Mouse (Mus musculus): Measurements from ENCODE around the gene Pum3. TPM values are rescaled to one million over a fixed set of nuclear protein-coding genes. Genes with fewer than 3 reads are reported as not detected.

Pum3 gene
- 74.3 and 83.1 TPM in 2 replicates for polyA plus RNA-seq (2016; fragmentation: Nextera tagmentation; extraction: Ambion mirVana)

GRCm38 (mm10) chr19:27429745-27430251 lies at the start of gene Pum3:
Pum3 (minus strand) TSS chr19:27429825.
- Histone ChIP-seq H3K27me3 (replicated peaks) (0 out of 2 replicates have a peak, but pooled peaks cover 2% of the 10 kb centered on the region), H3K27ac (peak within 1 kb of the TSS; percentile 84), H3K4me1 (peaks cover 34% of the 10 kb centered on the region), H3K4me2 (peak within 1 kb of the TSS; percentile 77), H3K9me3 (replicated peaks) (no peaks in the 10 kb centered on the region), H3K36me3 (peaks cover 22% of the 10 kb centered on the region), H3K9ac (peak within 1 kb of the TSS; percentile 79), H3K4me3 (peak within 1 kb of the TSS; percentile 79)
- whole genome bisulfite sequencing (ENCODE audit: insufficient replicate concordance) = under 1% methylated on average over 40 of the region's 40 CpGs
- ATAC-seq = peak; percentile 98

GRCm38 (mm10) chr19:27466691-27467090 lies 37.1 kb upstream of the Pum3 start:
- H3K4me2 ChIP-seq = no peak overlapping the region
- H3K27me3 ChIP-seq (replicated peaks) = no peaks in the 10 kb centered on the region
- H3K36me3 ChIP-seq = no peaks in the 10 kb centered on the region
- H3K9me3 ChIP-seq (replicated peaks) = no peaks in the 10 kb centered on the region
- WGBS (ENCODE audit: insufficient replicate concordance) = 61% methylated on average over 4 of the region's 4 CpGs
- no peak overlapping the region for H3K9ac ChIP-seq
- no peaks in the 10 kb centered on the region for H3K4me1 ChIP-seq
- H3K27ac ChIP-seq = no peak overlapping the region
- H3K4me3 ChIP-seq = no peak overlapping the region
- no peak for ATAC-seq

DNA sequence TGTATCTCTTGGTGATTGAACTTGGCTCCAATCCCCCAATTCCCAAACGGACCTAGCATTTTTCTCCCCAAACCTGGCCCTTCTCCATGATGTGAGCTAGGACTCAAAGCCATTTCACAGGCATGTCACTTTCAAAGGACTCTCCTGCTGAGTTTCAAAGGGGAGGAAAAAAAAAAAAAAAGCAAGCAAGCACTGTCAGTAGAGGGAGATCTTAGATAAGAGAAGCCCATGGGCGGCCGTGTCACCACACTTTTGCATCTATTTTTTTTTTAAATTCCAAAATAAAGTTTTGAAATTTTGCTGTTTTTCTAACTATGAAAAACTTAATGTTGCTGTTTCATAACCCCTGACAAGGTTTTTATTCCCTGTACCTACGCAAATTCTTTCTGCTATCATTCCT lies 33.0 kb upstream of the Pum3 start:
- WGBS (ENCODE audit: insufficient replicate concordance) = 44% methylated on average over 4 of the region's 4 CpGs
- no peaks in the 10 kb centered on the region for H3K36me3 ChIP-seq
- H3K27me3 ChIP-seq (replicated peaks) = no peaks in the 10 kb centered on the region
- H3K9me3 ChIP-seq (replicated peaks) = no peaks in the 10 kb centered on the region
- H3K9ac ChIP-seq = no peak overlapping the region
- no peak overlapping the region for H3K4me3 ChIP-seq
- no peak overlapping the region for H3K4me2 ChIP-seq
- ATAC-seq = no peak
- H3K27ac ChIP-seq = no peak overlapping the region
- H3K4me1 ChIP-seq = no peaks in the 10 kb centered on the region

DNA sequence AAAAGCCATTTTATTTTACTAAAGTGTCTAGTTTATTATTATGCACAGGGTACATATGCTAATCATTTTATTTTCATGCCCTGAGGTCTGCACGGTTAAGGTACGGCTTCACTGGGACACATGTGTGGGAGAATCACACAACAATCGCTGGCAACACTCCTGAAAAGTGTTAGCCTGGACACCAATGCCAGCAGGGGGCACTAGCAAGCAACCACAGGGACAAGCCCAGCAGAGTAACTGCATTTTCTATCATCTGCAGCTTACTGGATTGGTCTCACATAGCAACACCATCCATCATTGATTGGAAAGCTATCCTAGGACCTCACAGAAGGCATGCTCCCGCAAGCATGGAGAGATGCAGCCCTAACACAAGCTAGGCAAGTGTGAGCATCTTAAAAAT lies 20.8 kb upstream of the Pum3 start:
- 33% methylated on average over 4 of the region's 4 CpGs for WGBS (ENCODE audit: insufficient replicate concordance)
- no peak overlapping the region for H3K4me2 ChIP-seq
- ATAC-seq = no peak

GRCm38 (mm10) chr19:27447515-27447914 lies 17.9 kb upstream of the Pum3 start:
- H3K9me3 ChIP-seq (replicated peaks) = no peaks in the 10 kb centered on the region
- no peak overlapping the region for H3K27ac ChIP-seq
- no peak overlapping the region for H3K4me3 ChIP-seq
- WGBS (ENCODE audit: insufficient replicate concordance) = 24% methylated on average over 7 of the region's 7 CpGs
- no peaks in the 10 kb centered on the region for H3K36me3 ChIP-seq
- no peaks in the 10 kb centered on the region for H3K4me1 ChIP-seq
- no peak overlapping the region for H3K4me2 ChIP-seq
- ATAC-seq = no peak
- no peak overlapping the region for H3K9ac ChIP-seq
- H3K27me3 ChIP-seq (replicated peaks) = no peaks in the 10 kb centered on the region

More for the DNA sequence above, 20.8 kb upstream of the Pum3 start:
- no peak overlapping the region for H3K4me3 ChIP-seq
- no peak overlapping the region for H3K27ac ChIP-seq
- H3K27me3 ChIP-seq (replicated peaks) = no peaks in the 10 kb centered on the region
- H3K9me3 ChIP-seq (replicated peaks) = no peaks in the 10 kb centered on the region
- no peak overlapping the region for H3K9ac ChIP-seq
- H3K4me1 ChIP-seq = no peaks in the 10 kb centered on the region
- no peaks in the 10 kb centered on the region for H3K36me3 ChIP-seq

- H3K27me3 ChIP-seq (replicated peaks) = no peaks in the 10 kb centered on the region; the same call in 1 of the 2 replicates
- no peak overlapping the region for H3K4me3 ChIP-seq
- 64% methylated on average over 5 of the region's 5 CpGs for WGBS (ENCODE audit: insufficient replicate concordance)
- H3K36me3 ChIP-seq = no peaks in the 10 kb centered on the region
- no peak overlapping the region for H3K27ac ChIP-seq
- H3K9me3 ChIP-seq (replicated peaks) = no peaks in the 10 kb centered on the region
- H3K4me1 ChIP-seq = no peaks in the 10 kb centered on the region
- ATAC-seq = no peak
- H3K4me2 ChIP-seq = no peak overlapping the region
- no peak overlapping the region for H3K9ac ChIP-seq
These were observed 11.5 kb upstream of the Pum3 start for GRCm38 (mm10) chr19:27441106-27441505.

- no peak overlapping the region for H3K4me2 ChIP-seq
- peaks cover 4% of the 10 kb centered on the region; the same call in 1 of the 2 replicates for H3K27me3 ChIP-seq (replicated peaks)
- no peak overlapping the region for H3K27ac ChIP-seq
- no peaks in the 10 kb centered on the region for H3K9me3 ChIP-seq (replicated peaks)
- no peaks in the 10 kb centered on the region for H3K4me1 ChIP-seq
- WGBS (ENCODE audit: insufficient replicate concordance) = 66% methylated on average over 10 of the region's 10 CpGs
- no peak overlapping the region for H3K9ac ChIP-seq
- no peaks in the 10 kb centered on the region for H3K36me3 ChIP-seq
- ATAC-seq = no peak
- H3K4me3 ChIP-seq = no peak overlapping the region
These were observed 8.5 kb upstream of the Pum3 start for GRCm38 (mm10) chr19:27437982-27438652.

DNA sequence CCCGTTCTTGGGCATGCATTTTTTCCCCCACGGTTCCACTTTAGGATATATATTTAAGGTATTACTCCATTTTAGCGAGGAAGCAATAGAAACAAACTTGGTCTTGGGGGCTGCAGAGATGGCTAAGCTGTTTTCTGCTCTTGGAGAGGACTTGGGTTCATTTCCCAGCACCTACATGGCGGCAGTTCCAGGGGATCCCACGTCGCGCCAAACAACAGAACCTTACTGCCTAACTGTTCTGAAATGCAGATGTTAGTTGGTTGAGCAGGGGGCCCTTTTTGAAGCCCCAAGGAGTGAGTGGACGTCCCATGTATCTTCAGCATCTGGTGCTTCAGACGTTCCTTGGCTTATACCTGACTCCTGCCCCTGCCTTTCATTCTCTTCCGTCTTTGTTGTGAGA lies 781 bp upstream of the Pum3 start:
- Histone ChIP-seq H3K9me3 (replicated peaks) (no peaks in the 10 kb centered on the region), H3K9ac (peak overlapping the region; percentile 79), H3K4me3 (peak overlapping the region; percentile 79), H3K27me3 (replicated peaks) (0 out of 2 replicates have a peak, but pooled peaks cover 4% of the 10 kb centered on the region), H3K4me2 (peak overlapping the region; percentile 77), H3K36me3 (peaks cover 16% of the 10 kb centered on the region), H3K4me1 (peaks cover 34% of the 10 kb centered on the region), H3K27ac (peak overlapping the region; percentile 84)
- no peak for ATAC-seq
- WGBS (ENCODE audit: insufficient replicate concordance) = 1% methylated on average over 10 of the region's 10 CpGs

DNA sequence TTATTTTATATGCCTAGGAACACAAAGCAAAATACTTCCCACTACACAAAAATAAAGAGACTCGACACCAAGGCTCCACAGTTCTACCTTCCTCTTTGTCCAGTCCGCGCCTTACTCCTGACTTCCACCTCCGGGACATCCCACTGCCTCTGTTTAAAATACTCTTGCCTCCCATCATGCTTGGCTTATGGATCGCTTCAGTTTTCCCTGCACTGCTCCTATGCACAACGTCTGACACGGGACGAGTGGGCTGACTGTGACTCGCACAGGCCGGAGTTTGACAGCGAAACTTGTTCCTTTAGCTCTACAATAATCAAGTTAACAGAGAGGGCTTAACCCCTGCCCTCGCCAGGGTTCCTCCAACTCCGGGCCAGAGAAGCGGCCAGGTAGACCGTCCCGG lies 344 bp downstream of the Pum3 start:
- Histone ChIP-seq H3K4me3 (peak overlapping the region; percentile 79), H3K27ac (peak overlapping the region; percentile 52), H3K9me3 (replicated peaks) (no peaks in the 10 kb centered on the region), H3K27me3 (replicated peaks) (no peaks in the 10 kb centered on the region), H3K9ac (peak overlapping the region; percentile 77), H3K4me1 (peaks cover 34% of the 10 kb centered on the region), H3K4me2 (peak overlapping the region; percentile 77), H3K36me3 (peaks cover 27% of the 10 kb centered on the region)
- ATAC-seq = no peak; the same call in 1 of the 2 replicates
- WGBS (ENCODE audit: insufficient replicate concordance) = under 1% methylated on average over 16 of the region's 16 CpGs

GRCm38 (mm10) chr19:27427865-27428264 lies 1.8 kb downstream of the Pum3 start:
- Histone ChIP-seq H3K36me3 (peaks cover 42% of the 10 kb centered on the region), H3K4me3 (no peak overlapping the region), H3K9ac (no peak overlapping the region), H3K27ac (no peak overlapping the region), H3K27me3 (replicated peaks) (no peaks in the 10 kb centered on the region), H3K9me3 (replicated peaks) (no peaks in the 10 kb centered on the region), H3K4me2 (peak overlapping the region; percentile 77), H3K4me1 (peaks cover 34% of the 10 kb centered on the region)
- WGBS (ENCODE audit: insufficient replicate concordance) = 76% methylated on average over 2 of the region's 2 CpGs
- ATAC-seq = no peak

DNA sequence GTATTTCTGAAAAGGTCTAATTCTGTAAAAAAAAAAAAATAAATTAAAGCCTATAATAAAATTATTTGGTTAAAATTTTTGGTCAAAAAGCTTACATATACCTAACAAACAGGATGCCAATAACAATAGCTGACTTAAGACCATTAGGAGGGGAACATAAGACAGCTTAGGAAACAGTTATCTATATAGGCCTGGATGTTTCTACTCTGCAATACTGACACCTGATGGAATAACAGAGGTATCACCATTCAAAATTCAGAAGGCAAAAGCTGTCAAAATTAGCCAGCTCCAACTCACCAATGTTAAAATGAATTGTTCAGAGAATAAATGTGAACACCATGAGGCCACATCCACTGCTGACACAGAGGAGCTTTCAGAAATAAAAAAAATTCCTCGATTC lies 3.2 kb downstream of the Pum3 start:
- Histone ChIP-seq H3K27me3 (replicated peaks) (no peaks in the 10 kb centered on the region), H3K4me1 (peaks cover 34% of the 10 kb centered on the region), H3K9ac (no peak overlapping the region), H3K4me2 (no peak overlapping the region), H3K9me3 (replicated peaks) (no peaks in the 10 kb centered on the region), H3K27ac (no peak overlapping the region), H3K36me3 (peaks cover 56% of the 10 kb centered on the region), H3K4me3 (no peak overlapping the region)
- 57% methylated on average over 1 of the region's 1 CpGs for WGBS (ENCODE audit: insufficient replicate concordance)
- ATAC-seq = no peak

DNA sequence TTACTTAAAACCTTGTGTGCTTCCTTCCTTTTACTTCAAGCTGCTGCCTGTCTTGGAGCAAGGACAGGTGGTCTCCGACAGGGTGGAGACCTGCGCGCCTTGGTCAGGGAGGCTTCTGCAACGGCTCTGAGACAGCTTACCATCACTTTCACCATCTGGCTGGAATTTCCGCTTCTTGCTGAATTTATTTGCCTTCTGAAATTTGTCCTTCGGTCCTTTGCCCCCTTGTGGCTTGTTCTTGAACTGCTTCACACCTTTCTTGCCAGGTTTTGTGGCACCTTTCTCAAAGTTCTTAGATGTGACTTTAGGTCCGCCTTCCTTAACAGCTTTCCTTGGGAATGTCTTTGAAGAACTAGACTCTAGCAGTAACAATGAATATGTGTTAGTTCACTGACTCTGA lies 4.0 kb downstream of the Pum3 start:
- H3K36me3 ChIP-seq = peaks cover 64% of the 10 kb centered on the region

More for the DNA sequence above, 4.0 kb downstream of the Pum3 start:
- Histone ChIP-seq H3K27me3 (replicated peaks) (no peaks in the 10 kb centered on the region), H3K4me2 (no peak overlapping the region), H3K4me3 (no peak overlapping the region), H3K27ac (no peak overlapping the region), H3K9me3 (replicated peaks) (no peaks in the 10 kb centered on the region), H3K9ac (no peak overlapping the region), H3K4me1 (peaks cover 26% of the 10 kb centered on the region)
- whole genome bisulfite sequencing (ENCODE audit: insufficient replicate concordance) = 75% methylated on average over 7 of the region's 7 CpGs
- ATAC-seq = no peak
